Mouse (Mus musculus) brain, adult 2 months (tissue): ENCODE results near the gene Fam53b.
A peak's percentile ranks its signal among the peaks of the same experiment; 100 is the strongest.
"Not testable (repeated sequence)": the region's sequence is repeated elsewhere in the genome, so short reads cannot be mapped to it uniquely, and the experiment has no call there.

Source experiments
- DNase-seq: peaks from one replicate; pipeline ENCODE4 v3.0.0; 2011; ENCODE audit warnings: low read depth, low spot score

Fam53b gene

GRCm38 (mm10) chr7:132682336-132682735, 131.3 kb downstream of the Fam53b start:
- DNase-seq: no peak

GRCm38 (mm10) chr7:132681831-132682230, 131.9 kb downstream of the Fam53b start:
- no peak for DNase-seq

GRCm38 (mm10) chr7:132681296-132681695, 132.4 kb downstream of the Fam53b start:
- peak; percentile 97 for DNase-seq

- DNase-seq: no peak
Measured at GRCm38 (mm10) chr7:132679549-132679948, 134.1 kb downstream of the Fam53b start.

GRCm38 (mm10) chr7:132679117-132679516, 134.6 kb downstream of the Fam53b start:
- peak; percentile 98 for DNase-seq

GRCm38 (mm10) chr7:132675922-132676321, 137.8 kb downstream of the Fam53b start:
- no peak for DNase-seq

GRCm38 (mm10) chr7:132673931-132674755, 139.5 kb downstream of the Fam53b start:
- DNase-seq: no peak

GRCm38 (mm10) chr7:132672481-132672959, 141.2 kb downstream of the Fam53b start:
- peak; percentile 91 for DNase-seq

GRCm38 (mm10) chr7:132670863-132671165, 142.9 kb downstream of the Fam53b start:
- no peak for DNase-seq

- no peak for DNase-seq
Measured at GRCm38 (mm10) chr7:132669999-132670862, 143.5 kb downstream of the Fam53b start.

- DNase-seq: peak; percentile 59
Measured at GRCm38 (mm10) chr7:132668604-132669003, 145.1 kb downstream of the Fam53b start.

GRCm38 (mm10) chr7:132666516-132666915, 147.2 kb downstream of the Fam53b start:
- DNase-seq: no peak

- DNase-seq: no peak
Measured at GRCm38 (mm10) chr7:132665664-132666382, 147.9 kb downstream of the Fam53b start.

GRCm38 (mm10) chr7:132664815-132665214, 148.9 kb downstream of the Fam53b start:
- no peak for DNase-seq

- DNase-seq: not testable (repeated sequence)
Measured at GRCm38 (mm10) chr7:132662831-132663230, 150.9 kb downstream of the Fam53b start.
